Mouse (Mus musculus): ENCODE results near the gene Nme1. TPM values are rescaled to one million over a fixed set of nuclear protein-coding genes. Genes with fewer than 3 reads are reported as not detected.

Gene Nme1
- total RNA-seq, 4 experiments from 2014 or later: 87.0 to 108 (median 92.1) TPM

Other genes with a start within 250 kb of the Nme1 start
- 10 to 100 TPM; 20.1 to 24.8 (median 23.4) TPM for gene Utp18, start 82.8 kb downstream of the Nme1 start, total RNA-seq (2022)
- 10 to 100 TPM; 28.1 to 38.8 (median 31.6) TPM for gene Mbtd1, start 82.7 kb downstream of the Nme1 start, total RNA-seq (2022)
- gene Nme2, start 12.3 kb downstream of the Nme1 start, total RNA-seq (2022): 10 to 100 TPM; 67.9 to 99.0 (median 86.3) TPM
- gene Gm20390, start 228 bp downstream of the Nme1 start, total RNA-seq (2022): 100 to 1,000 TPM in 3 of 4 experiments, 10 to 100 TPM in 1; 98.4 to 117 (median 112) TPM
- 100 to 1,000 TPM; 247 to 289 (median 277) TPM for gene Spag9, start 27.6 kb upstream of the Nme1 start, total RNA-seq (2022)
- 10 to 100 TPM; 38.2 to 48.1 (median 42.3) TPM for gene Tob1, start 242.9 kb upstream of the Nme1 start, total RNA-seq (2022)